Mouse (Mus musculus) Patski (cell line): ENCODE results near the gene Gas2l2. TPM values are rescaled to one million over a fixed set of nuclear protein-coding genes. Genes with fewer than 3 reads are reported as not detected.
A peak's percentile ranks its signal among the peaks of the same experiment; 100 is the strongest.

Experiments
- ATAC-seq: fragments of 100-300 bp; one replicate; pipeline ENCODE4 v1.8.0; 2021
- CTCF ChIA-PET: fragments of 350-600 bp; sonication (Branson Sonifier 250); formaldehyde crosslinking; loops from one replicate; lab custom pipeline; 2022; ENCODE audit warnings: inconsistent platforms; lab: Charles Lee
- POLR2A ChIA-PET: fragments of 350-600 bp; sonication (Branson Sonifier 250); formaldehyde crosslinking; loops from one replicate; lab custom pipeline; 2022; ENCODE audit warnings: antibody characterized with exemption, inconsistent platforms; lab: Charles Lee
- DNase-seq: peaks from one replicate; pipeline ENCODE4 v3.0.0-alpha.2; 2011; ENCODE audit warnings: low read depth, low spot score
- H3K27me3 ChIP-seq: fragments of 371-371 bp; one replicate; pipeline ENCODE4 v1.5.1; 2021
- CTCF ChIP-seq: fragments of 100-300 bp; IDR thresholded peaks from one replicate; pipeline ENCODE4 v1.5.1; 2021
- in situ Hi-C: fragments of 300-500 bp; cut with MboI; formaldehyde crosslinking; loops from 3 replicates; pipeline ENCODE4 v1.11.1; 2018; ENCODE audit warnings: low pct_unique_long_range_greater_than_20kb, mixed read lengths
- polyA plus RNA-seq: library from polyadenylated mRNA; unstranded; gene quantifications from one replicate; pipeline ENCODE4 v1.2.3, GENCODE M21; 2021

Gas2l2 gene
- polyA plus RNA-seq, 1 experiment from 2014 or later, result not detected

GRCm38 (mm10) chr11:83424681-83425080, 4.6 kb downstream of the Gas2l2 start:
- ChIA-PET POLR2A (no interaction called here), CTCF (interaction anchor here (0.9 to 2.4 kb wide), 17 partner anchors 10 to 103 kb away, joined by 3 to 13 read pairs (median 5); no protein-coding TSS in a partner anchor)
- in situ Hi-C loops, result loop anchor here (5.0 to 10.0 kb wide), 2 partner anchors 70 to 97 kb away; no protein-coding TSS in a partner anchor
- DNase-seq, result no peak
- TF ChIP-seq CTCF, result peak; percentile 84
- peaks cover 26% of the 10 kb centered on the region for H3K27me3 ChIP-seq
- no peak for ATAC-seq

- H3K27me3 ChIP-seq, result no peaks in the 10 kb centered on the region
- ChIA-PET POLR2A (no interaction called here), CTCF (interaction anchor here (1.1 to 1.3 kb wide), 2 partner anchors 36 to 93 kb away, joined by 3 to 5 read pairs; no protein-coding TSS in a partner anchor)
- no peak for DNase-seq
- no peak for TF ChIP-seq CTCF
- no peak for ATAC-seq
- in situ Hi-C loops, result loop anchor here (5.0 to 10.0 kb wide), 2 partner anchors 67 to 94 kb away; no protein-coding TSS in a partner anchor
These were observed 8.0 kb downstream of the Gas2l2 start for GRCm38 (mm10) chr11:83421305-83421704.

DNA sequence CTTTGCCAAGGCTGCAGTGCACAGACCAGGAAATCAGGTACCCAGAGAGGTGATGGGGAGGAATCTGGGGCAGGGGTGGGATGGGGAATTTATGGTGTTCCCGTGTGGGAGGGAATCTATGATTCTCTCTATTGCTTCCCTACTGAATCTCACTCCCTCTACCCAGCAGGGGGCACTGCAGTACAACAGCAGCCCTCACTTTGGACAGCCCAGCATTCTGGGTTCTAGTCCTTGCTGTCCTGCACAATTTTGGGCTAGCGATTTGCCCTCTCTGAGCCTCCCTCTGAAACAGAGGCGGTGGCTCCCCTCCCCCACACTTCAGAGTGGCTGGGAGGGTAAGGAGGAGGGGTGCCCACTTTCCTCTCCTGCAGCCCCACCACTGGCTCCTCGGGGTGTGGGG, 8.9 kb downstream of the Gas2l2 start:
- no peaks in the 10 kb centered on the region for H3K27me3 ChIP-seq
- DNase-seq, result no peak
- ChIA-PET CTCF (interaction anchor here (1.1 kb wide), 1 partner anchor 92 kb away, joined by 5 read pairs; no protein-coding TSS in a partner anchor), POLR2A (no interaction called here)
- in situ Hi-C loops, result loop anchor here (5.0 to 10.0 kb wide), 2 partner anchors 66 to 93 kb away; no protein-coding TSS in a partner anchor
- TF ChIP-seq CTCF, result no peak
- ATAC-seq, result no peak

DNA sequence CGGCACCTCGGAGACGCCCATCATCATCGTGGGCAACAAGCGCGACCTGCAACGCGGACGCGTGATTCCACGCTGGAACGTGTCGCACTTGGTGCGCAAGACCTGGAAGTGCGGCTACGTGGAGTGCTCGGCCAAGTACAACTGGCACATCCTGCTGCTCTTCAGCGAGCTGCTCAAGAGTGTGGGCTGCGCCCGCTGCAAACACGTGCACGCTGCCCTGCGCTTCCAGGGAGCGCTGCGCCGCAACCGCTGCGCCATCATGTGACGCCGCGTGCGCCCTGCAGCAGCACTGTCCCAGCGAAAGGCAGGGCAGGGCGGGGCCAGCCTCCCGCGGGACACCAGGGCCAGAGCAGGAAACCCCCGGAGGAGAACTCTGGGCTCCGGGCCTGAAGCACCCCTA, 10.7 kb downstream of the Gas2l2 start:
- TF ChIP-seq CTCF, result no peak
- DNase-seq, result no peak
- CTCF ChIA-PET, result no interaction called here
- H3K27me3 ChIP-seq, result no peaks in the 10 kb centered on the region
- in situ Hi-C loops, result no loop called here
- POLR2A ChIA-PET, result no interaction called here
- ATAC-seq, result no peak

GRCm38 (mm10) chr11:83417708-83418107, 11.5 kb downstream of the Gas2l2 start:
- DNase-seq (no peak), ATAC-seq (no peak)
- no peak for TF ChIP-seq CTCF
- CTCF ChIA-PET, result interaction anchor here (1.1 to 1.4 kb wide), 2 partner anchors 9 kb away, joined by 3 to 5 read pairs; partner anchors contain the start of gene Rasl10b
- POLR2A ChIA-PET, result no interaction called here
- H3K27me3 ChIP-seq, result no peaks in the 10 kb centered on the region
- in situ Hi-C loops, result no loop called here

DNA sequence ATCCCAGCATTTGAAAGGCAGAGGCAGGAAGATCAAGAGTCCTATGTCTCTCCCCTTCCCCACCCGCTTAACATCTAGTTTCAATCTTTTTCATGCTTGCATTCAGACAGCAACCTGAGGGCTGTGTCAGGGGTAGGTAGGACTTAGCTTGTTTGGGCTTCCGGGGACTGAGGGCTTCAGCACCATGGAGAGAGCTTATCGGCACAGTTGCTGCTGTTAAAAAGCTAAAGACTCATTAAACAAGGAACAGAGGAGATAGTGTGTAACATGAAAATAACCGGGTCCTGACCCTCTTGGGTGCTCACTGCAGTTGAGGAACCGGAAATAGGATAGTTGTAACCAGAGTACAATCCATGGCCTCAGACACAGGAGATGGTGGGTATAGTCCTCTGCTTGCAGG, 12.2 kb downstream of the Gas2l2 start:
- in situ Hi-C loops, result no loop called here
- H3K27me3 ChIP-seq, result no peaks in the 10 kb centered on the region
- POLR2A ChIA-PET, result no interaction called here
- ATAC-seq, result peak; percentile 36
- TF ChIP-seq CTCF, result no peak
- DNase-seq, result peak; percentile 42
- CTCF ChIA-PET, result interaction anchor here (1.1 to 1.4 kb wide), 2 partner anchors 9 kb away, joined by 3 to 5 read pairs; partner anchors contain the start of gene Rasl10b

DNA sequence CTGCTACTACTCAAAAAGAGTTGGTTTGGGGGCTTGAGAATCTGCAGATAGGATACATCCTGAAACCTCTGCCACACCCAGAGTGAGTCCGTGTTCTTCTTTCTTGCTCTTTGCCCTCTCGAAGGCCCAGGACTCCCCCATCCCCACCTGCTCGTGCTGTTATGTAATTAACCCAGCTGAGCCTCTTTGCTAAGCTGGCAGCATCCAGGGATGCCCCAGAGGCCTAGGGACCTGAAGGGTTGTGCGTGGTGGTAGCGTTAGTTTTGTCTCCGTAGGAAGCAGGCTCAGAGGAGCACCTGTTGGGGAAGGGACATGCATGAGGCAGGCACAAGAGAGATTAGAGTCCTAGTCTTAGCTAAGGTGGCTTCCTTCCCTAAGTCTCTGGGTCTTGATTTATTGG, 18.7 kb downstream of the Gas2l2 start:
- TF ChIP-seq CTCF, result no peak
- in situ Hi-C loops, result no loop called here
- ChIA-PET POLR2A (no interaction called here), CTCF (no interaction called here)
- H3K27me3 ChIP-seq, result no peaks in the 10 kb centered on the region
- no peak for DNase-seq
- ATAC-seq, result no peak

- POLR2A ChIA-PET, result interaction anchor here (1.3 kb wide), 1 partner anchor 23 kb away, joined by 4 read pairs; no protein-coding TSS in a partner anchor
- no peaks in the 10 kb centered on the region for H3K27me3 ChIP-seq
- ATAC-seq (peak; percentile 34), DNase-seq (no peak)
- no peak for TF ChIP-seq CTCF
- in situ Hi-C loops, result no loop called here
- CTCF ChIA-PET, result no interaction called here
These were observed 19.4 kb downstream of the Gas2l2 start for GRCm38 (mm10) chr11:83409792-83410291.

DNA sequence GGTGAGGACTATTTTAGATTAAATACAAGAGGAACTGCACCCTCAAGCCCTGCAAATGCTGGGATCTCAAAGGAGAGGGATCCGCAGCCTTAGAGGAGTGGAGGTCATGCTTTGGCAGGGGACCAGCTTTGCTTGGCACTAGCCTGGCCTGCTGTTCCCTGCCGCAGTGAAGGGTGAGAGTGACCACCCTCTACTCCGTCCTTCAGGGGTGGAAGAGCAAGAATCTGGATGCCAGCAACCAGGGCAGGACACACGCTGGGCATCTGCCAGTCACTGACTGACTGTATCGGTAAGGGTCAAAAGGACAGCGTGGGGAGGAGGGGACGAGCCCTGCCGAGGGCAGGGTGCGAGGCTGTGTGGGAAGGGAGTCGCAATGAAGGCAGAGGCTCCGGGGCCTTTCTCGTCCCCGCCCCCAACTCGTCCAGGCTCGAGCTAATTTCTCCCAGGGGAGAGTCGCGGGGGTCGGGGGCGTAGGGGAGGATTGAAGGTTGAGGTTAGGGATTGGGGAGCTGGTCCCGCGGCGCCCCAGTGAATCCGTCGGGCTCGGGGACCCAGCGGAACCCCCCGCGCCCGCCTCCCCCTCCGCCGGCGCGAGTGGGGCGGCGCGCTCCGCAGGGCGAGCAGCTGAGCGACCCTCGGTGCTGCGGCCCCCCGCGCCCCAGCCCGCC, 20.0 kb downstream of the Gas2l2 start, which contains the start of gene Rasl10b:
Gene Rasl10b, plus strand, starts transcription at position 51 of the 668 bp plus-strand sequence.
- ChIA-PET CTCF (interaction anchor here (2.0 kb wide), 1 partner anchor 8 kb away, joined by 5 read pairs; no protein-coding TSS in a partner anchor), POLR2A (interaction anchor here (1.3 kb wide), 1 partner anchor 23 kb away, joined by 4 read pairs; no protein-coding TSS in a partner anchor)
- no peak for DNase-seq
- no peaks in the 10 kb centered on the region for H3K27me3 ChIP-seq
- ATAC-seq, result peak; percentile 52
- no peak for TF ChIP-seq CTCF
- in situ Hi-C loops, result no loop called here

- in situ Hi-C loops, result no loop called here
- DNase-seq (no peak), ATAC-seq (no peak)
- H3K27me3 ChIP-seq, result no peaks in the 10 kb centered on the region
- no peak for TF ChIP-seq CTCF
- ChIA-PET POLR2A (interaction anchor here (0.6 kb wide), 1 partner anchor 49 kb away, joined by 3 read pairs; no protein-coding TSS in a partner anchor), CTCF (interaction anchor here (2.0 kb wide), 1 partner anchor 9 kb away, joined by 5 read pairs; no protein-coding TSS in a partner anchor)
These were observed 21.0 kb downstream of the Gas2l2 start for GRCm38 (mm10) chr11:83408242-83408641.
